Mouse (Mus musculus) brain, embryonic 14.5 days (tissue): ENCODE measurements around the gene Urah. TPM values are rescaled to one million over a fixed set of nuclear protein-coding genes. Genes with fewer than 3 reads are reported as not detected.

Experiments
- DNase-seq: peaks from one replicate; pipeline ENCODE4 v3.0.0-alpha.2; 2011; ENCODE audit warnings: low read depth
- CTCF ChIP-seq: fragments of 200-500 bp; IDR thresholded peaks from 2 replicates; pipeline ENCODE4 v1.5.1; 2012; ENCODE audit warnings: inconsistent platforms, mild to moderate bottlenecking, moderate library complexity, borderline replicate concordance; ENCODE audit not compliant: insufficient read depth, insufficient read length; ENCODE audit errors: extremely low read depth
- POLR2A ChIP-seq: fragments of 200-500 bp; IDR thresholded peaks from 2 replicates; pipeline ENCODE4 v1.6.1; 2012; ENCODE audit warnings: mild to moderate bottlenecking, inconsistent platforms, borderline replicate concordance; ENCODE audit not compliant: poor library complexity, insufficient read depth, insufficient read length, severe bottlenecking; ENCODE audit errors: extremely low read depth
- polyA plus RNA-seq: library from polyadenylated mRNA; depleted of rRNA; stranded (reverse); fragments of >200 nt; gene quantifications from 2 replicates; pipeline ENCODE4 v1.2.3, GENCODE M21; 2012

Urah gene
- polyA plus RNA-seq, 1 experiment = not detected

GRCm38 (mm10) chr7:140821653-140822329 is 13.0 kb upstream of the Urah start, which contains the start of gene Zfp941:
Gene Zfp941, minus strand, starts transcription at chr7:140822178.
- TF ChIP-seq POLR2A = peak; percentile 25; the same call in 1 of the 2 replicates
- no peak for TF ChIP-seq CTCF
- DNase-seq = peak; percentile 91

GRCm38 (mm10) chr7:140822731-140823130 is 12.1 kb upstream of the Urah start:
- no peak for DNase-seq
- TF ChIP-seq POLR2A = no peak

- peak; percentile 74 for DNase-seq
- no peak for TF ChIP-seq POLR2A
- peak; percentile 57; the same call in 1 of the 2 replicates for TF ChIP-seq CTCF
Observed at GRCm38 (mm10) chr7:140828171-140828881, 6.5 kb upstream of the Urah start.

GRCm38 (mm10) chr7:140831447-140831846 is 3.4 kb upstream of the Urah start:
- TF ChIP-seq CTCF (no peak), POLR2A (no peak)
- DNase-seq = no peak

- DNase-seq = no peak
- no peak for TF ChIP-seq POLR2A
- no peak for TF ChIP-seq CTCF
Observed at GRCm38 (mm10) chr7:140833341-140833740, 1.5 kb upstream of the Urah start.

GRCm38 (mm10) chr7:140835758-140836087 is 905 bp downstream of the Urah start:
- TF ChIP-seq POLR2A (no peak), CTCF (no peak)
- no peak for DNase-seq

- DNase-seq = peak; percentile 9
Observed at GRCm38 (mm10) chr7:140836243-140837115, 1.7 kb downstream of the Urah start.

GRCm38 (mm10) chr7:140839556-140839955 is 4.7 kb downstream of the Urah start:
- no peak for TF ChIP-seq POLR2A
- no peak for TF ChIP-seq CTCF
- DNase-seq = no peak

More at GRCm38 (mm10) chr7:140836243-140837115, 1.7 kb downstream of the Urah start:
- TF ChIP-seq CTCF = no peak
- TF ChIP-seq POLR2A = no peak

- no peak for TF ChIP-seq CTCF
- no peak for TF ChIP-seq POLR2A
- no peak for DNase-seq
Observed at GRCm38 (mm10) chr7:140840750-140841735, 6.2 kb downstream of the Urah start.

GRCm38 (mm10) chr7:140843806-140844205 is 9.0 kb downstream of the Urah start:
- DNase-seq = no peak
- TF ChIP-seq POLR2A = no peak
- TF ChIP-seq CTCF = no peak
